Mouse (Mus musculus) c-Kit-negative CD71-positive TER-119-positive erythroid progenitor cells, embryonic 14.5 days (primary cell): ENCODE results near the gene Sez6l.

Experiments
- DNase-seq: peaks from one replicate; pipeline ENCODE4 v3.0.0-alpha.2; 2013; ENCODE audit warnings: low read depth, low spot score

Sez6l gene

GRCm38 (mm10) chr5:112576993-112577670, at the start of gene Sez6l:
TSS of gene Sez6l (minus strand) at chr5:112577185.
- no peak for DNase-seq

- no peak for DNase-seq
These were observed 48.7 kb upstream of the Sez6l start for GRCm38 (mm10) chr5:112625555-112626160.

GRCm38 (mm10) chr5:112622946-112623345, 46.0 kb upstream of the Sez6l start:
- DNase-seq = no peak

DNA sequence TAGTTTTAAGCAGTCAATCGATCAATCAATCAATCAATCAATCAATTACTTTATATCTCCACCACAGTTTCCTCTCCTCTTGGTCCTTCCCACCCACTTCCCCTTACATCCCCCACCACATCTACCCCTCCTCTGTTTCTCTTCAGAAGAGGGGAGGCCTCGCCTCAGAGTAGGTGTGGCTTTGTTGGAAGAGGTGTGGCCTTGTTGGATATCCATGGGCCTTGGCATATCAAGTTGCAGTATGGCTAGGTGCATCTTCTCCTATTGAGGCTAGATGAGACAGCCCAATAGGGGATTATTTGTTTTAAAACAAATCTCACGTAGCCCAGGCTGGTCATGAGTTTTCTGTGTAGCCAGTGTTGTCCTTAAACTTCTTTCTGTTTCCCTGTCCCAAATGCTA, 43.3 kb upstream of the Sez6l start:
- no peak for DNase-seq

- DNase-seq = no peak
These were observed 42.4 kb upstream of the Sez6l start for GRCm38 (mm10) chr5:112619344-112619743.

DNA sequence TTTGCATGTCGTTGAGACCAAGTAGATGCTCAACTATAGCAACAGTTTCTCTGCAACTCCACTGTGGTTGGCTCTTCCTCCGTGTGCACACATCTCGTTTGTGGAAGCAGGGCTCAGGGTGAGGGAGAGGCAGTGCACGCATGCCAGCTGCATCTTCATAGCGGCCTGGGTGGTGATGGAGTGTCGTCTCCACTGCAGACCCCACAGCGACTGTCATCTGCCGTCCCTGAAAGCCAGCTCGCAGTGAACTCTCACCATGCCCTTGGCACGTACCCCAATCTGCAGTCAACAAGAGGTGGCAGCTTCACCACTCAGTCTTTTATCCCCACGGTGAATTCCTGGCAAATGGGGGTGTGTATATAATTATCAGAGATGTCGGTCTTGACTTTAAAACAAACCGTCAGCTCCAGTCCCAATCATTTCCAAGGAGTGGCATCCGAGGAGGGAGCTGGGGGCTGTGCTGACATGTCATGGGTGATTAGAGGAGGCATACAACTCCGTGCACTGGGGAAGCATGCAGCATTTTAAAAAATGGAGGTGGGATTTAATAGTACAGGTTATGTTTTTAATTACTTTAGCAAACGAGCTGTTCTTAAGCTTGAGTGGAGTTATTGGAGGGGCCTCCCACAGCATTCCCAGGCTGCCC, 40.7 kb upstream of the Sez6l start:
- no peak for DNase-seq

- no peak for DNase-seq
These were observed 39.1 kb upstream of the Sez6l start for GRCm38 (mm10) chr5:112615946-112616617.

DNA sequence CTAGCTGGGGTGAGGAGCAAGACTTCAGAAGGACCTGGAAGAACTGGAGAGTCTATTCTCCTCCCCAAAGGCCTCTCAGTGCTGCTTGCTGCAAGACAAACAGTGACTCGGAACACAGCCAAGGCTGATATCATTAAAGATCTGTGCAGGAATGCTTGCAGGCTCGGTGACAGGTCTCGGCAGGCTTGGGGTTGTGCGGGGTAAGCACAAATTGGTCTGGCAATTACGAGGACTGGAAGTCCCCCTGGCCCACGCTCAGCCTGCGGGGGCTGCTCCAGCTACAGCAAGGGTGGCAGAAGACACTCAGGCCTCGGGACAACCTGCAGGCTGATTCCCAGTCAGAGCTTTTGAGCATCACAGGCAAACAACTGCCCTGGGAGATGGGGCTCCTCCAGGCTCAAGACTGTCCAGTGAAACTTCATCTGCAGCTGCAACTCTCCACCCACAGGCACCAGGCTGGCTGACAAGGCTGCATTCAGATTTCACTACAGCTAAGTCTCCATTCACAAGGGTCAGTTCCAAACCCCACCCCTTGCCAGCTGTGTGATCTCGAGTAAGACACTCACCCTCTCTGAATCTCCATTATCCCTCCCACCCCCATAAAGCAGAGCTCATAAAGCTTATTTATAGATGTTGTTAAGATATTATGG, 31.0 kb upstream of the Sez6l start:
- DNase-seq = no peak

DNA sequence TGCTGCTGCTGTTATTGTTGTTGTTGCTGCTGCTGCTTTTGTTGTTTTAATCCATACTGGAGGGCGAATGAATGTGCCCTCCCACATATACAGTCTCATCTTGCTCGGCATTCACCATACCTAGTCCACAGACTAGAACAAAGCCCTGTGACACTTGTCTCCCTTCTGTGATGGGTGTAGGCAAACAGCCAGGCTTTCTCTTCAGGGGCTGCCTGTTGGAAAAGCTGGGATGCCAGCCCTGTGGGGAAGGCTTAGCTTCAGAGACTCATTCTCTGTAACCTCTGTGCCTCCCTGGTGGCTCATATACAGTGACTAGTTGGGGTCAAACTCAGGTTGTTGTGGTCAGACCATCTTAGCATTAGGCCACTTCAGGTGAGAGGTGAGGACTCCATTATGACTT, 30.1 kb upstream of the Sez6l start:
- no peak for DNase-seq

DNA sequence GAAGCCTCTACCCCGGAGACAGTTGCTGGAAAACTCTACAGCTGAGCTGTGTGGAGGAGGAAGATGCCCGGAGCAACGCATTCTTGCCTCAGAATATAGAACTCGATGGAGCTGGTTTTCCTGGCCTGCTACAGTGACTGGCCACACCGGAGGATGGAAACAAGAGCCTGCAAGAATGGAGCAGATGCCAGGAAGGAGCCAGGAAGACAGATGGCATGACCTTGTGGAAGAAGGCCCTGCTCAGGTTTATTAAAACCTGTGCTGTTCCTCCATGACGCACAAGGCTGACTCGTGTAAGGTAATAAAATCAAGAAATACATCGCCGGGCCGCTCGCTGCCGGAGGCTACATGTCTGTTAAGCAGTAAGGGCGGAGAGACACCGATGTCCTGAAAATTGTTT, 28.4 kb upstream of the Sez6l start:
- no peak for DNase-seq

- DNase-seq = no peak
These were observed 27.3 kb upstream of the Sez6l start for GRCm38 (mm10) chr5:112604251-112604650.

- DNase-seq = no peak
These were observed 26.6 kb upstream of the Sez6l start for GRCm38 (mm10) chr5:112603594-112603993.

DNA sequence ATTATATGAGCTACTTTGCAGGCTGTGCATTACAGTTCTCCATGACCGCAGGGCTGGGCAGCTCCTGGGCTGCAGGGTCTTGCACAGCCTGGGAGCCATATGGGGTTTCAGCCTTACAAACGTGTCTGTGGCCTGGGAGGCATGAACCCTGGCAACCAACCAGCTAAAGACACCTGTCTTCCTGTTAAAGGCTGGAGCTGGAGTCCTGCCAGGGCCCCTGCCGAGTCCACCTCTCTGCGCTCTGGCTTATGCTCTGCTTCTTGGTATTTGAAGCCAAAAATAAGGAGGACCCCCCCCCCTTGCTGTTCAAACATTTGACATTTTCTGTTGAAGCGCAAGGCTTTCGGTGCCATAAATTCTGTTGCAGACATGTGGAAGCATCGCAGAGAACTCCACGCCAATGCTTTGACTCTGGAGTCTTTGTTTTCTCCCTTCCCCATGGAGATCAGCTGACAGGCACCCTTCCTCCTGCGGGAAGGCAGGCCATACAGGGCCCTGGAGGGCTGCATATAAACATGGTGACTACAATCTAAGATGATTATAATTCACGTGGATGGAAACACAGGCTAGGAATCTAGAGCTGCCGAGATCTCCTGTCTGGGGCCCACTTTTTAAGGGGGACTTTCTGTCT, 23.4 kb upstream of the Sez6l start:
- DNase-seq = no peak

GRCm38 (mm10) chr5:112599538-112600308, 22.7 kb upstream of the Sez6l start:
- no peak for DNase-seq

GRCm38 (mm10) chr5:112597876-112598275, 20.9 kb upstream of the Sez6l start:
- DNase-seq = no peak

DNA sequence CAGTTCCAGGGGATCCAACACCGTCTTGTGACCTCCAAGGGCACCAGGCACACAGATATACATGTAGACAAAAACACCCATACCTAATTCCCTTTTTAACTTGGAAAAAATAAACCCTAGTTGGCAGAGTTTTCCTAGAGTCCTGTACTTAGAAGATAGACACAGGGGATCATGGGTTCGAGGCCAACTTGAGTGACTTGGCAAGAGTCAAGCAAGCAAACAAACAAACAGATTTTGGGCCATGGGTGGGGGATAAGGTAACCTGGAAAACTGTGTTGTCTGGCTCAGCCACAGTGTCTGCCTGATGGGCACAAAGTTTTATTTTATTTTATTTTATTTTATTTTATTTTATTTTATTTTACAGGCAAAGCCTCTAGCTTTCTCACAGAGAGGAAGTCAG, 20.3 kb upstream of the Sez6l start:
- no peak for DNase-seq

- DNase-seq = no peak
These were observed 19.7 kb upstream of the Sez6l start for GRCm38 (mm10) chr5:112596729-112597128.

GRCm38 (mm10) chr5:112595701-112596632, 19.0 kb upstream of the Sez6l start:
- DNase-seq = no peak

DNA sequence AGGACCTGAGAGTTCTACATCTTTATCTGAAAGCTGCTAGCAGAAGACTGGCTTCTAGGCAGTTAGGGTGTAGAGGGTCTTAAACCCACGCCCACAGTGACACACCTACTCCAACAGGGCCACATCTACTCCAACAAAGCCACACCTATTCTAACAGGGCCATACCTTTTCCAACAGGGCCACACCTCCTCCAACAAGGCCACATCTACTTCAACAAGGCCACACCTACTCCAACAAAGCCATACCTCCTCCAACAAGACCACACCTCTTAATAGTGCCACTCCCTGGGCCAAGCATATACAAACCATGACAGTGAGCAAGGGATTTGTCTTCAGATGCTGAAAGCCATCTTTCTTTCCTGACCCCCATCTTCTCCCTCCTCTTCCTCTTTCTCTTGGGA, 14.7 kb upstream of the Sez6l start:
- no peak for DNase-seq

GRCm38 (mm10) chr5:112586071-112586470, 9.1 kb upstream of the Sez6l start:
- DNase-seq = no peak
